Mouse (Mus musculus): ENCODE results near the gene Rps15. TPM values are rescaled to one million over a fixed set of nuclear protein-coding genes. Genes with fewer than 3 reads are reported as not detected.

The Rps15 gene
- total RNA-seq, 1 experiment, result 2,505 TPM

- in situ Hi-C loops (cut with MboI; ENCODE audit: low sequenced_read_pairs in 2 of 2, unreplicated experiment in 2 of 2), result no loop called here
- Histone ChIP-seq H3K4me1 (ENCODE audit: control insufficient read depth in 2 of 2, insufficient read depth in 2 of 2, low read length in 2 of 2, poor library complexity in 1 of 2) (peaks cover 0 to 8% of the 10 kb centered on the region in 2 experiments; a peak in 2 of 4 replicates), H3K9ac (ENCODE audit: insufficient read depth, low read depth, low read length, poor library complexity, severe bottlenecking) (peak overlapping the region; percentile 83; the same call in 1 of the 2 replicates), H3K9me3 (ENCODE audit: control insufficient read depth, insufficient read depth, low read depth, low read length) (no peaks in the 10 kb centered on the region), H3K27ac (ENCODE audit: insufficient read depth, low read depth, low read length, poor library complexity, severe bottlenecking) (no peak overlapping the region), H3K4me3 (ENCODE audit: insufficient read depth in 1 of 2, low read depth in 1 of 2, low read length in 2 of 2, poor library complexity in 1 of 2, severe bottlenecking in 1 of 2) (peak overlapping the region; percentile 68 to 86), H3K36me3 (ENCODE audit: control insufficient read depth, insufficient read depth, low read length, poor library complexity, severe bottlenecking) (peaks cover 21% of the 10 kb centered on the region)
- DNase-seq (ENCODE audit: low read depth, low spot score), result no peak
- TF ChIP-seq MAFK (IDR thresholded peaks at IDR 0.05; ENCODE audit: insufficient read depth, low read depth, low read length) (no peak), CHD2 (IDR thresholded peaks at IDR 0.05; ENCODE audit: low read depth, low read length) (no peak), ZC3H11A (IDR thresholded peaks at IDR 0.05; ENCODE audit: borderline replicate concordance, low read depth, low read length) (no peak), ZNF384 (IDR thresholded peaks at IDR 0.05; ENCODE audit: low read depth, low read length) (no peak), HCFC1 (IDR thresholded peaks at IDR 0.05; ENCODE audit: borderline replicate concordance, insufficient read depth, low read length) (no peak)
Measured at GRCm38 (mm10) chr10:80262169-80262568, 30.1 kb upstream of the Rps15 start.

- no peak overlapping the region for H3K4me3 ChIP-seq (ENCODE audit: insufficient read depth in 1 of 2, low read depth in 1 of 2, low read length in 2 of 2, poor library complexity in 1 of 2, severe bottlenecking in 1 of 2)
- peaks cover 24% of the 10 kb centered on the region for H3K36me3 ChIP-seq (ENCODE audit: control insufficient read depth, insufficient read depth, low read length, poor library complexity, severe bottlenecking)
- in situ Hi-C loops (cut with MboI; ENCODE audit: low sequenced_read_pairs in 2 of 2, unreplicated experiment in 2 of 2), result no loop called here
- TF ChIP-seq HCFC1 (IDR thresholded peaks at IDR 0.05; ENCODE audit: borderline replicate concordance, insufficient read depth, low read length) (no peak), ZNF384 (IDR thresholded peaks at IDR 0.05; ENCODE audit: low read depth, low read length) (no peak), CHD2 (IDR thresholded peaks at IDR 0.05; ENCODE audit: low read depth, low read length) (no peak), ZC3H11A (IDR thresholded peaks at IDR 0.05; ENCODE audit: borderline replicate concordance, low read depth, low read length) (no peak), MAFK (IDR thresholded peaks at IDR 0.05; ENCODE audit: insufficient read depth, low read depth, low read length) (no peak)
- H3K27ac ChIP-seq (ENCODE audit: insufficient read depth, low read depth, low read length, poor library complexity, severe bottlenecking), result no peak overlapping the region
- no peaks in the 10 kb centered on the region for H3K9me3 ChIP-seq (ENCODE audit: control insufficient read depth, insufficient read depth, low read depth, low read length)
- peaks cover 0 to 10% of the 10 kb centered on the region in 2 experiments; a peak in 2 of 4 replicates for H3K4me1 ChIP-seq (ENCODE audit: control insufficient read depth in 2 of 2, insufficient read depth in 2 of 2, low read length in 2 of 2, poor library complexity in 1 of 2)
- no peak overlapping the region for H3K9ac ChIP-seq (ENCODE audit: insufficient read depth, low read depth, low read length, poor library complexity, severe bottlenecking)
- DNase-seq (ENCODE audit: low read depth, low spot score), result no peak
Measured at GRCm38 (mm10) chr10:80262776-80263365, 29.4 kb upstream of the Rps15 start.

DNA sequence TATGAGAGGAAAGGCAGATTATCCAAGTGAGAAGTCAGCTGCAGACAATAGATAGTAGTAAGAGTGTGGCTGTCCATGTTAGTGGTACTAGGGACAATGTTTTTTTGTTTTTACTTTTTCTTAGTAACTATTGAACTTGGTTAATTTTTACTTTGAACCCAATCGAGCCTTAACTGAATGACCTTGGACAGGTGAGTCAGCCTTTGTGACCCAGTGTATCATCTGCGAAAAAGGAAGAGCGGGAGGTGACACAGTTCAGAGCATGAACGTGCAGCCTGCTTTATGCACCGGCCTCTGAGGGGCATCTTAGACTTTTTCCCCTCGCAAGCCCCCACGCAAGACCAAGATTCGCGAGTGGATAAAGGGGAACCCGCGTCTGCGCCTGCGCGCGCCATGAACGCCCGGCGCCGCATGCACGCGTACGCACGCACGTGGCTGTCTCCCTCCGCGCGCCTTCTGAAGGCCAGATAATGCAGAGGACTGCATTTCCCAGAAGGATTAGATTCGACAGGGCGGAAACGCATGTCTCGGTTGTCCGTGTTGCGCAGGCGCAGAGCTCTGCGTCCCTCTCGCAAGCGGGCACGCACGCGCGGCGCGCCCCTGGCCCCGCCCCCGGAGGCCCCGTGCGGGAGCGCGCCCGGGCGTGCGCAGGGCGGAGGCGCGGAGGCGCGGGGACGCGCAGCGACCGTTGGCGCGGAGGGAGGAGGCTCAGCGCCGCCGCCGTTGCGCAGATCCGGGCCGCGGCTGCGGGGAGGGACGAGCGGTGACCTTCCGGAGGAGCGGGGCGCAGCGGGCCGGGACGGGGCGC is 27.7 kb upstream of the Rps15 start:
- Histone ChIP-seq H3K9me3 (ENCODE audit: control insufficient read depth, insufficient read depth, low read depth, low read length) (no peaks in the 10 kb centered on the region), H3K4me1 (ENCODE audit: control insufficient read depth in 2 of 2, insufficient read depth in 2 of 2, low read length in 2 of 2, poor library complexity in 1 of 2) (peaks cover 0 to 10% of the 10 kb centered on the region in 2 experiments; a peak in 2 of 4 replicates), H3K9ac (ENCODE audit: insufficient read depth, low read depth, low read length, poor library complexity, severe bottlenecking) (peak overlapping the region; percentile 96), H3K36me3 (ENCODE audit: control insufficient read depth, insufficient read depth, low read length, poor library complexity, severe bottlenecking) (peaks cover 15% of the 10 kb centered on the region), H3K4me3 (ENCODE audit: insufficient read depth in 1 of 2, low read depth in 1 of 2, low read length in 2 of 2, poor library complexity in 1 of 2, severe bottlenecking in 1 of 2) (peak overlapping the region; percentile 93 to 98), H3K27ac (ENCODE audit: insufficient read depth, low read depth, low read length, poor library complexity, severe bottlenecking) (peak overlapping the region; percentile 64)
- DNase-seq (ENCODE audit: low read depth, low spot score), result peak; percentile 94
- TF ChIP-seq MAFK (IDR thresholded peaks at IDR 0.05; ENCODE audit: insufficient read depth, low read depth, low read length), result no peak
- TF ChIP-seq HCFC1 (IDR thresholded peaks at IDR 0.05; ENCODE audit: borderline replicate concordance, insufficient read depth, low read length), result peak; percentile 95
- in situ Hi-C loops (cut with MboI; ENCODE audit: low sequenced_read_pairs in 2 of 2, unreplicated experiment in 2 of 2), result no loop called here

DNA sequence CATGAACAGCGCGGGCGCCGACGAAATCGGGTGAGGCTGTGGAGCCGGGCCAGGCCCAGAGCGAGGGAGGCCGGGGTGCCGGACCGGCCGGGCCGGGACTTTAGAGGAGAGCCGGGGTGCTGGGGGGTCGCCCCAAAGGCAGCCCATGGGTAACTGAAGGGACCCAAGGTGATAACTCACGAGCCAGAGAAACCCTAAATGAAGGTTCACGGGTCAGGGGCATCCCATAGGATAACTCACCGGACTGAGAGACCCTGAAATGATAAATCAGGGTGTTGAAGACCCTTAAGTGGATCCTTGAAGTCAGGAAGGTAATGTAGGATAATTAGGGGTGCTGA is 27.1 kb upstream of the Rps15 start:
- H3K9me3 ChIP-seq (ENCODE audit: control insufficient read depth, insufficient read depth, low read depth, low read length), result no peaks in the 10 kb centered on the region
- peaks cover 18% of the 10 kb centered on the region for H3K36me3 ChIP-seq (ENCODE audit: control insufficient read depth, insufficient read depth, low read length, poor library complexity, severe bottlenecking)
- no peak for TF ChIP-seq ZC3H11A (IDR thresholded peaks at IDR 0.05; ENCODE audit: borderline replicate concordance, low read depth, low read length)
- TF ChIP-seq CHD2 (IDR thresholded peaks at IDR 0.05; ENCODE audit: low read depth, low read length), result no peak
- peak overlapping the region; percentile 93 to 98 for H3K4me3 ChIP-seq (ENCODE audit: insufficient read depth in 1 of 2, low read depth in 1 of 2, low read length in 2 of 2, poor library complexity in 1 of 2, severe bottlenecking in 1 of 2)
- peak overlapping the region; percentile 96 for H3K9ac ChIP-seq (ENCODE audit: insufficient read depth, low read depth, low read length, poor library complexity, severe bottlenecking)
- DNase-seq (ENCODE audit: low read depth, low spot score), result no peak
- in situ Hi-C loops (cut with MboI; ENCODE audit: low sequenced_read_pairs in 2 of 2, unreplicated experiment in 2 of 2), result no loop called here
- peak overlapping the region; percentile 64 for H3K27ac ChIP-seq (ENCODE audit: insufficient read depth, low read depth, low read length, poor library complexity, severe bottlenecking)
- peaks cover 0 to 10% of the 10 kb centered on the region in 2 experiments; a peak in 2 of 4 replicates for H3K4me1 ChIP-seq (ENCODE audit: control insufficient read depth in 2 of 2, insufficient read depth in 2 of 2, low read length in 2 of 2, poor library complexity in 1 of 2)
